Mouse (Mus musculus) CH12.LX (cell line): ENCODE results near the gene Fbxw4. TPM values are rescaled to one million over a fixed set of nuclear protein-coding genes. Genes with fewer than 3 reads are reported as not detected.

ENCODE experiments used
- DNase-seq: peaks from one replicate; pipeline ENCODE4 v3.0.0-alpha.2; 2013; ENCODE audit errors: extremely low read depth
- H3K27ac ChIP-seq: 2 replicates; pipeline ENCODE4 v1.5.1; 2012; ENCODE audit warnings: low read depth, mild to moderate bottlenecking, control low read depth, moderate library complexity; ENCODE audit not compliant: insufficient read depth
- H3K27me3 ChIP-seq: replicated peaks from 2 replicates; pipeline ENCODE3; 2012; ENCODE audit warnings: inconsistent platforms
- H3K36me3 ChIP-seq, 2 experiments: replicated peaks in 1 of 2; 2 replicates each; pipeline versions ENCODE3 to v1.6.1; 2012; ENCODE audit warnings: inconsistent platforms in 1 of 2, low read length in 1 of 2, mild to moderate bottlenecking in 1 of 2, mixed read lengths in 1 of 2, moderate library complexity in 1 of 2; ENCODE audit not compliant: control insufficient read depth in 1 of 2, insufficient read depth in 1 of 2
- H3K4me1 ChIP-seq, 2 experiments: 2 replicates each; pipeline ENCODE4 v1.6.1; 2012; ENCODE audit warnings: inconsistent platforms in 1 of 2, moderate library complexity in 1 of 2; ENCODE audit not compliant: insufficient read depth in 2 of 2, control insufficient read depth in 1 of 2
- H3K4me2 ChIP-seq: 2 replicates; pipeline ENCODE4 v1.6.1; 2012; ENCODE audit warnings: low read depth, mild to moderate bottlenecking, control low read depth; ENCODE audit not compliant: poor library complexity, insufficient read depth, severe bottlenecking
- H3K4me3 ChIP-seq, 3 experiments: fragments of 150-350 bp in 1 of 3; sonication (generic) in 1 of 3; replicated peaks in 1 of 3; 2 replicates each; pipeline versions ENCODE3 to v1.5.1; 2011 to 2012; ENCODE audit warnings: low read depth in 2 of 3, low read length in 2 of 3, mild to moderate bottlenecking in 2 of 3, moderate library complexity in 2 of 3, control low read depth in 1 of 3, improper control_type of control experiment in 1 of 3, inconsistent platforms in 1 of 3, mixed read lengths in 1 of 3; ENCODE audit not compliant: poor library complexity in 1 of 3
- H3K79me2 ChIP-seq: replicated peaks from 2 replicates; pipeline ENCODE4 v1.6.1; 2012; ENCODE audit warnings: mild to moderate bottlenecking, moderate library complexity; ENCODE audit not compliant: control insufficient read depth, poor library complexity, insufficient read depth, severe bottlenecking; ENCODE audit errors: extremely low read depth
- H3K9ac ChIP-seq: 2 replicates; pipeline ENCODE4 v1.6.1; 2012; ENCODE audit warnings: low read depth, mild to moderate bottlenecking, control low read depth, moderate library complexity; ENCODE audit not compliant: insufficient read depth
- H3K9me3 ChIP-seq: replicated peaks from 2 replicates; pipeline ENCODE3; 2012; ENCODE audit warnings: low read length, inconsistent platforms, mixed read lengths
- BHLHE40 ChIP-seq: IDR thresholded peaks from 2 replicates; pipeline ENCODE4 v1.6.1; 2011; ENCODE audit warnings: mild to moderate bottlenecking, low read depth, low read length, improper control_type of control experiment
- CHD1 ChIP-seq: IDR thresholded peaks from 2 replicates; pipeline ENCODE4 v1.6.1; 2012; ENCODE audit warnings: low read depth, low read length, improper control_type of control experiment, inconsistent platforms
- CHD2 ChIP-seq: IDR thresholded peaks from 2 replicates; pipeline ENCODE4 v1.6.1; 2011; ENCODE audit warnings: low read length, improper control_type of control experiment
- CTCF ChIP-seq, 2 experiments: IDR thresholded peaks in 1 of 2; conservative IDR thresholded peaks in 1 of 2; 2 replicates each; pipeline ENCODE4 v1.5.1; 2011 to 2012; ENCODE audit warnings: low read depth in 2 of 2, low read length in 2 of 2, improper control_type of control experiment in 1 of 2, inconsistent platforms in 1 of 2, mild to moderate bottlenecking in 1 of 2, moderate library complexity in 1 of 2
- E2F4 ChIP-seq: IDR thresholded peaks from 2 replicates; pipeline ENCODE4 v1.6.1; 2011; ENCODE audit warnings: low read depth, low read length, improper control_type of control experiment; ENCODE audit not compliant: insufficient replicate concordance
- ETS1 ChIP-seq: conservative IDR thresholded peaks from 2 replicates; pipeline ENCODE4 v1.6.1; 2012; ENCODE audit warnings: low read depth, mild to moderate bottlenecking, inconsistent platforms, low read length, improper control_type of control experiment, moderate library complexity
- GABPA ChIP-seq: IDR thresholded peaks from 2 replicates; pipeline ENCODE4 v1.6.1; 2012; ENCODE audit warnings: low read depth, low read length, improper control_type of control experiment, inconsistent platforms; ENCODE audit not compliant: insufficient replicate concordance
- JUN ChIP-seq: IDR thresholded peaks from 2 replicates; pipeline ENCODE4 v1.6.1; 2011; ENCODE audit warnings: low read depth, mild to moderate bottlenecking, low read length, improper control_type of control experiment, moderate library complexity; ENCODE audit not compliant: insufficient read depth
- KAT2A ChIP-seq: IDR thresholded peaks from 2 replicates; pipeline ENCODE4 v1.6.1; 2012; ENCODE audit warnings: low read length, improper control_type of control experiment, inconsistent platforms; ENCODE audit not compliant: insufficient replicate concordance
- MAFK ChIP-seq: IDR thresholded peaks from 2 replicates; pipeline ENCODE4 v1.6.1; 2011; ENCODE audit warnings: low read length, improper control_type of control experiment; ENCODE audit not compliant: insufficient replicate concordance
- MAX ChIP-seq: IDR thresholded peaks from 2 replicates; pipeline ENCODE4 v1.6.1; 2011; ENCODE audit warnings: low read length, improper control_type of control experiment
- MEF2A ChIP-seq: IDR thresholded peaks from 2 replicates; pipeline ENCODE4 v1.6.1; 2014; ENCODE audit warnings: low read depth, mild to moderate bottlenecking, inconsistent platforms, low read length, improper control_type of control experiment, borderline replicate concordance
- POLR2A ChIP-seq: IDR thresholded peaks from 2 replicates; pipeline ENCODE4 v1.6.1; 2011; ENCODE audit warnings: low read depth, mild to moderate bottlenecking, improper control_type of control experiment, low read length
- SIN3A ChIP-seq: IDR thresholded peaks from 2 replicates; pipeline ENCODE4 v1.6.1; 2012; ENCODE audit warnings: low read length, improper control_type of control experiment, inconsistent platforms
- SMC3 ChIP-seq: IDR thresholded peaks from 2 replicates; pipeline ENCODE4 v1.6.1; 2011; ENCODE audit warnings: low read depth, low read length, improper control_type of control experiment
- TCF12 ChIP-seq: IDR thresholded peaks from 2 replicates; pipeline ENCODE4 v1.6.1; 2014; ENCODE audit warnings: low read depth, mild to moderate bottlenecking, inconsistent platforms, low read length, improper control_type of control experiment
- USF2 ChIP-seq: conservative IDR thresholded peaks from 2 replicates; pipeline ENCODE4 v1.6.1; 2011; ENCODE audit warnings: low read depth, low read length, improper control_type of control experiment
- ZC3H11A ChIP-seq: IDR thresholded peaks from 2 replicates; pipeline ENCODE4 v1.6.1; 2012; ENCODE audit warnings: low read depth, mild to moderate bottlenecking, inconsistent platforms, low read length, improper control_type of control experiment
- ZMIZ1 ChIP-seq: IDR thresholded peaks from 2 replicates; pipeline ENCODE4 v1.6.1; 2012; ENCODE audit warnings: low read depth, mild to moderate bottlenecking, inconsistent platforms, low read length, improper control_type of control experiment
- ZNF384 ChIP-seq: IDR thresholded peaks from 2 replicates; pipeline ENCODE4 v1.6.1; 2012; ENCODE audit warnings: low read depth, low read length, improper control_type of control experiment, inconsistent platforms
- dilution Hi-C: fragments of 300-500 bp; cut with MboI; formaldehyde crosslinking; loops from 2 replicates; pipeline ENCODE4 v1.14.3; 2020; ENCODE audit warnings: low sequenced_read_pairs; ENCODE audit not compliant: extremely low pct_unique_long_range_greater_than_20kb, extremely low pct_ligation_motif_present
- in situ Hi-C: fragments of 300-500 bp; cut with MboI; formaldehyde crosslinking; loops from 3 replicates; pipeline ENCODE4 v1.14.3; 2019; ENCODE audit warnings: low sequenced_read_pairs, low pct_ligation_motif_present, low pct_unique_long_range_greater_than_20kb, mixed read lengths
- polyA plus RNA-seq: library from polyadenylated mRNA; unstranded; fragments of >175 nt; gene quantifications from 2 replicates; pipeline ENCODE4 v1.2.1, GENCODE M21; 2012; ENCODE audit warnings: low read depth; ENCODE audit not compliant: insufficient read length
- total RNA-seq, 2 experiments: library from RNA; depleted of rRNA; stranded (reverse); fragments of 300-350 nt in 1 of 2; fragments of >200 nt in 1 of 2; gene quantifications; 2 replicates each; pipeline ENCODE4 v1.2.3; 2012 to 2014

Fbxw4 gene
- total and polyA plus RNA-seq, 3 experiments: 4.5 to 8.6 (median 7.5) TPM

- Histone ChIP-seq H3K27ac (no peak overlapping the region), H3K4me3 (no peak overlapping the region), H3K36me3 (peaks cover 0 to 18% of the 10 kb centered on the region in 2 experiments), H3K9me3 (no peaks in the 10 kb centered on the region), H3K4me2 (no peak overlapping the region), H3K27me3 (no peaks in the 10 kb centered on the region), H3K79me2 (no peaks in the 10 kb centered on the region), H3K4me1 (peaks cover 9 to 28% of the 10 kb centered on the region in 2 experiments), H3K9ac (no peak overlapping the region)
- in situ Hi-C loops (no loop called here), dilution Hi-C loops (no loop called here)
- no peak for DNase-seq
- TF ChIP-seq CHD1 (no peak), ZNF384 (no peak), MAFK (no peak), POLR2A (no peak), USF2 (no peak), E2F4 (no peak), JUN (no peak), BHLHE40 (no peak), KAT2A (no peak), ZMIZ1 (no peak), MAX (no peak), CHD2 (no peak), ZC3H11A (no peak), MEF2A (no peak), TCF12 (no peak), CTCF (conservative IDR thresholded peaks at IDR 0.05 in 1 of 2, IDR thresholded peaks at IDR 0.05 in 1 of 2; ENCODE audit: low read depth in 2 of 2, low read length in 2 of 2) (no peak), SIN3A (no peak)
Measured at GRCm38 (mm10) chr19:45619744-45620501, 40.2 kb downstream of the Fbxw4 start.

DNA sequence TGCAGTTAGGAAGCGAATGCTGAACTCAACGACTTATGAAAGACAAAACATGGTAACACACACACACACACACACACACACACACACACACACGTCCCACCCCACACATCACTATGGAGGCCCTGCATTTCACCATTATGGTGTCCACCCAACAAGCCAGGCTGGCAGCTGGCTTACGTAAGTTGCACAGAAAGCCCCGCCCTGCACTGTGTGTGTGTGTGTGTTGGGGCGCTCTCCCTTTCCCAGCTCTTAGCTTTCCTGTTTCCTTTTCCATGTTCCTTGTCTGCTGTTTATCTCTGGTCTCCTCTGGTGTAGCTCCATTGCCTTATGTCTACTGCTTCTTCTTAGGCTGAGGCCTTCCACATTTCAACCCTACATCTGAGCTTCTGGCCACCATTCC is 41.9 kb downstream of the Fbxw4 start:
- Histone ChIP-seq H3K4me1 (peaks cover 0 to 14% of the 10 kb centered on the region in 2 experiments; a peak in 2 of 4 replicates), H3K27ac (no peak overlapping the region), H3K4me3 (no peak overlapping the region), H3K79me2 (no peaks in the 10 kb centered on the region), H3K9ac (no peak overlapping the region), H3K36me3 (peaks cover 0 to 18% of the 10 kb centered on the region in 2 experiments), H3K27me3 (no peaks in the 10 kb centered on the region), H3K4me2 (no peak overlapping the region), H3K9me3 (no peaks in the 10 kb centered on the region)
- DNase-seq: no peak
- TF ChIP-seq SMC3: no peak
- no peak for TF ChIP-seq ETS1
- TF ChIP-seq MEF2A: no peak
- TF ChIP-seq USF2: no peak
- no peak for TF ChIP-seq GABPA
- no peak for TF ChIP-seq CTCF (conservative IDR thresholded peaks at IDR 0.05 in 1 of 2, IDR thresholded peaks at IDR 0.05 in 1 of 2; ENCODE audit: low read depth in 2 of 2, low read length in 2 of 2)
- dilution Hi-C loops: no loop called here
- in situ Hi-C loops: no loop called here
